ENCODE assay signal across 17 mouse cellular contexts in genomic region chr5:80783892-80784291, GRCm38 (mm10).
DNase-seq lines count a peak whose midpoint lies in the region; ATAC-seq and TF ChIP-seq lines count a peak whose summit lies in the region.
"Had no signal": no experiment of that assay in that cellular context is flagged by ENCODE, and none has a peak within 500 bp of the region (broad histone marks: within the 10 kb centered on the region; RNA-seq: fewer than 3 reads in every experiment).

No protein-coding gene starts in this region.

- no peaks in the 10 kb centered on the region for H3K27me3 ChIP-seq in kidney, embryonic 14.5 days (ENCODE audit: control insufficient read depth, insufficient read depth, low read length)
- H3K27me3 ChIP-seq: heart, embryonic 15.5 days; hindbrain, embryonic 15.5 days; lung, embryonic 15.5 days had no signal

- DNase-seq in kidney, adult 9 months = no peak
- peak; percentile 17 to 39 for DNase-seq in left cerebral cortex, adult 2 months (ENCODE audit: extremely low spot score in 1 of 2, low spot score in 2 of 2)
- peak; percentile 60 for DNase-seq in right cerebral cortex, postnatal 25 days
- no peak for DNase-seq in c-Kit-positive CD71-positive TER-119-positive erythroid progenitor cells, embryonic 14.5 days (ENCODE audit: low spot score)
- no peak for DNase-seq in cerebellum, postnatal 4 days (ENCODE audit: low spot score in 2 of 2)
- DNase-seq in cerebellum, adult 11 months = no peak
- DNase-seq: cerebellum, postnatal 36 days; gastrocnemius, postnatal 36 days; kidney, adult 18-20 months; thymus, postnatal 4 days had no signal

- H3K4me1 ChIP-seq in kidney, embryonic 14.5 days (ENCODE audit: control insufficient read depth, insufficient read depth, low read length) = no peaks in the 10 kb centered on the region
- H3K4me1 ChIP-seq: heart, embryonic 15.5 days; hindbrain, embryonic 15.5 days; lung, embryonic 15.5 days had no signal

- no peaks in the 10 kb centered on the region for H3K9me3 ChIP-seq in kidney, embryonic 14.5 days (ENCODE audit: control insufficient read depth, low read length)
- H3K9me3 ChIP-seq: heart, embryonic 15.5 days; hindbrain, embryonic 15.5 days; lung, embryonic 15.5 days had no signal

- H3K4me3 ChIP-seq in kidney, embryonic 14.5 days (ENCODE audit: low read length) = no peak overlapping the region
- no peak overlapping the region for H3K4me3 ChIP-seq in left cerebral cortex, adult 2 months
- H3K4me3 ChIP-seq: heart, embryonic 15.5 days; hindbrain, embryonic 15.5 days; lung, embryonic 15.5 days had no signal

- 55% methylated on average over 4 of the region's 4 CpGs for WGBS in kidney, embryonic 14.5 days

- ATAC-seq in kidney, embryonic 14.5 days (ENCODE audit: low FRiP score, low TSS enrichment) = 0 out of 2 replicates have a peak, but pooled peaks have one; percentile 55
- peak; percentile 60 to 78; a peak in 3 of 4 replicates for ATAC-seq in hematopoietic stem cell, adult 5-6 weeks (replicated peaks in 1 of 2; ENCODE audit: insufficient read depth in 1 of 2, low FRiP score in 2 of 2, low TSS enrichment in 1 of 2, low read depth in 1 of 2, poor library complexity in 2 of 2, severe bottlenecking in 2 of 2)
- ATAC-seq: forebrain, embryonic 14.5 days had no signal

- no peaks in the 10 kb centered on the region for H3K36me3 ChIP-seq in kidney, embryonic 14.5 days (ENCODE audit: control insufficient read depth, insufficient read depth, low read length)
- H3K36me3 ChIP-seq: heart, embryonic 15.5 days; hindbrain, embryonic 15.5 days; lung, embryonic 15.5 days had no signal

- intact Hi-C loops in left cerebral cortex, adult 2 months (cut with DNase I) = loop anchor here (1.0 to 5.0 kb wide), 3 partner anchors 127 to 745 kb away; partner anchors contain the start of gene Adgrl3

- no peak overlapping the region for H3K27ac ChIP-seq in kidney, embryonic 14.5 days (ENCODE audit: low read depth, low read length)
- H3K27ac ChIP-seq in left cerebral cortex, adult 2 months = peak overlapping the region; percentile 58; the same call in 1 of the 2 replicates
- H3K27ac ChIP-seq: heart, embryonic 15.5 days; hindbrain, embryonic 15.5 days; lung, embryonic 15.5 days had no signal

- no peak overlapping the region for H3K4me2 ChIP-seq in kidney, embryonic 14.5 days (replicated peaks; ENCODE audit: low read depth, low read length)
- H3K4me2 ChIP-seq: heart, embryonic 15.5 days; hindbrain, embryonic 15.5 days; liver, embryonic 11.5 days; lung, embryonic 15.5 days had no signal

- no peak overlapping the region for H3K9ac ChIP-seq in kidney, embryonic 14.5 days (ENCODE audit: low read depth, low read length)
- H3K9ac ChIP-seq: heart, embryonic 15.5 days; hindbrain, embryonic 15.5 days; lung, embryonic 15.5 days had no signal

- TF ChIP-seq CTCF in left cerebral cortex, adult 2 months (IDR thresholded peaks at IDR 0.05) = no peak

Comparison
In these comparisons a context has a peak if more than half of its experiments do, and no peak if none do; other contexts are left out.
1. DNase-seq: peak in left cerebral cortex, adult 2 months (2 of 2) and right cerebral cortex, postnatal 25 days (single experiment); none in kidney, adult 9 months (single experiment), c-Kit-positive CD71-positive TER-119-positive erythroid progenitor cells, embryonic 14.5 days (single experiment), cerebellum, postnatal 4 days (0 of 2) and cerebellum, adult 11 months (single experiment).